Mouse (Mus musculus): ENCODE measurements around the gene Atp2b1. TPM values are rescaled to one million over a fixed set of nuclear protein-coding genes. Genes with fewer than 3 reads are reported as not detected.
A peak's percentile ranks its signal among the peaks of the same experiment; 100 is the strongest.

Gene Atp2b1
- total and polyA plus RNA-seq, 3 experiments: 3.1 to 49.3 (median 41.6) TPM

DNA sequence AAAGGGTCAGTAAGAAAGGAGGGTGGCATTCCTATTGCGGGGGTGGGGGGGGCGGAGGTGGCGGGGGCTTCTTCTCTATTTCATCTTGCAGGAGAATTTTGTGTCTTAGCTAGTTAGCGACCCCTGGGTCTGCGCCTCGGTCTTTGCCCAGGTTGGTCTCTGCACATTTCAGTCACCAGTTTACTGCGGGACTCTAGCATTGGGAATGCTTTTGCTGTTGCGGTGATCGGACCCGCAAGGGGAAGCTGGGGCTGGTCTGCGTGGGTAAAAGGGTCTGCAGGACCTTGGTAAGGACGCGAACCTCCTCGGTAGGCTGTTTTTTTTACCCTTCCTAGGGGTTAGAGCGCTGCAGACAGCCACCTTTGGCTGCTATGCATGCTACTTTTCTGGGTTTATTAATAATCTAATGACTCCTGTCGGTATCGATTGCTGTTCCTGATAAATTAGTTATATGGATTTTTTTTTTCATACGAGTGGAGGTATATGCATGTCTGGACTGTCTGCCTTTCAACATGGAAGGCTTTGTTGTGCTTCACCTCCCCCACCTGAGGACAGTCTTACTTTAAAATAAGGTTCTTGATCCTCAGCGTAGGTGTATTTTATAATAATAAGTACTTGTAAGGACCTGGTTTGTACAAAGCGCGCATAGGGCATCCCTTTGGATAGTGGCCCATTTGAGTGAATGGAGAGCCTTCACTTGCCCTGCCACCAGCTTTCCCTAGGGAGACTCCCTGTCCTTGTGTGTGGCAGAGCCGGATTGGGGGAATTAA lies 2.0 kb downstream of the Atp2b1 start:
- DNase-seq: peak; percentile 25

GRCm38 (mm10) chr10:98916781-98917340 lies 2.7 kb downstream of the Atp2b1 start:
- DNase-seq: no peak

DNA sequence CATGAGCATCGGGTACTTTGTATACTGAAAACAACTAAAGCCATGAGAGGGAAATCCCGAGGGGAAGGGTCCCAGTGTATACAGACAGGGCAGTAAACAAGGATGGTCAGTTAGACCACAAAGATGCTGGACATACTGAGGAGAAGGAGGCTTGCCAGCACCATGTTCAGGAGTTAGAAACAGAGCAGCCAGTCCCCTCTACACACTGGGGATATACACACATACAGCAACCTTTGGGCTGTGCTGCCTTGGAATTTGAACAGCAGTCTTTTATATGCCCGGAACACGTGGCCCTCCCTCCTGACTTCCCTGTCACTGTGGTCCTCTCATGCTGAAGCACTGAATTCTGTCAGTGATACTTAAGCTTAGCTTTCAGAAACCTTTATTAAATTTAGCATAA lies 10.9 kb downstream of the Atp2b1 start:
- no peak for DNase-seq

DNA sequence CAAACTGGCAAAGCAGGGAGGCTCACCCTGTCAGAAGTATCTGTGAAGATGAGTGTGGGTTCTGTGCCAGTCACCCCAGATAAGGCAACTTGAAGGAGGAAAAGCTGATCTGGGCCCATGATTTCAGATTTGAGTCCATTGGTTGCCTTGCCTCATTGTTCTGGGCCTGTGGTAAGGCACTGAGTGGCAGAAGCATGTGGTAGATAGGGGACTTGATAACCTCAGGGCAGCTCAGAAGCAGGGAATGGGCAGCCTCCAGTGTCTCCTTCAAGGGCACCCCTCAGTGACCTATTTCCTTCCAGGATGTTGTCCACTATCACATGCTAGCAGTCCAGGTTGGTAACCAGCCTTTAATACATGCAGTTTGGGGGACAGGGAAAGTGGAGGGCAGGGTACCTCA lies 12.8 kb downstream of the Atp2b1 start:
- no peak for DNase-seq

DNA sequence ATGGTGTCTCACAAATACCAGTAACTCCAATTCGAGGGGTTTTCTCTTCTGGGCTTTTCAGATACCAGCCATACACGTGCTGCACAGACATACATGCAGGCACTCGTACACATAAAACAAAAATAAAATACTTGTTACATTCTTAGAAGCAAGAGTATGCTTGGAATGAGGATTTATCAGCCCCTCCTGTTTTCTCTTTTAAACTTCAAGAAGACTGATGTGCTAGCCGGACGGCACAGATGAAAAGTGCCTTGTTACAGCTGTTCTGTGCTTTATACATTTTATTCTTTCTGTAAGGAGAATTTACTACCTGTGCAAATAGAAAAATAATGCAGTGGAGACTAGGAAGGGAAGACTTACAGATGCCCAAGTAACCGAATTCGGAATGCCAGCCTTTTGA lies 15.2 kb downstream of the Atp2b1 start:
- DNase-seq: no peak

GRCm38 (mm10) chr10:98930143-98930542 lies 15.9 kb downstream of the Atp2b1 start:
- no peak for DNase-seq

DNA sequence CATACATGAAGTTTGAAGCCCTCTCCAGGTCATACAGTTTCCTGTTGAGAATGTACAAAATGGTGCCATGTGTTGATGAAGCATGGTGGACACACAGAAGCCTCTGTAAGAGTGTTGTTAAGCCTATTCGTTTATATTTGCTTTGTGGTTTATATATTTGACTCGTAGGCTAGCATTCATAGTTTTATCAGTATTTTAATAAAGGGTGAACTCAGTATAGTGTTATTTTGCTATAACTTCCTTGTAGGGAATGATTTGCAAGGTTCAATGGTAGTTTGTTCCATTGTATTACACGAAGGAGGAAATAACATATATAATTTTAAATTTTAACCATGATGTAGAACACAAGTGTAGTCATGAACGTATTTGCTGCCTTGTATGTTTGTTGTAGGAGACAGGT lies 25.9 kb downstream of the Atp2b1 start:
- no peak for DNase-seq

DNA sequence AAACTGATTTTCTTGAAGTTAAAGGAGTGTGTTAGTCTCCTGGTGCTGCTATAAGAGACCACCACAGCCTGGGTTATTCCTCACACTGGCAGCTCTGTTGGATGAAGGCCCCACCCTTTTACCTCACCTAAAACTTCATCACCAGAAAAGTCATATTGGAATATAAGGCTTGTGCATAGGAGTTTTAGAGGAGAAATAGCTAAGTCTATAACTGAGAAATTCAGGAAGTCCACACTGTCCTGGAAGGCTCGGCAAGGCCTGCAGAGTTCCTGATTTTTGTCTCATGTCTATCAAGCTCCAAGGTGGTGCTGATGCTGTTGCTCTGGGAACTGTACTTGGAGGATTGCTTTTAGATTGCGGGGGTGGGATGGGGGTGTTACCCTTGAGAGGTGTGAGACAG lies 26.6 kb downstream of the Atp2b1 start:
- no peak for DNase-seq

DNA sequence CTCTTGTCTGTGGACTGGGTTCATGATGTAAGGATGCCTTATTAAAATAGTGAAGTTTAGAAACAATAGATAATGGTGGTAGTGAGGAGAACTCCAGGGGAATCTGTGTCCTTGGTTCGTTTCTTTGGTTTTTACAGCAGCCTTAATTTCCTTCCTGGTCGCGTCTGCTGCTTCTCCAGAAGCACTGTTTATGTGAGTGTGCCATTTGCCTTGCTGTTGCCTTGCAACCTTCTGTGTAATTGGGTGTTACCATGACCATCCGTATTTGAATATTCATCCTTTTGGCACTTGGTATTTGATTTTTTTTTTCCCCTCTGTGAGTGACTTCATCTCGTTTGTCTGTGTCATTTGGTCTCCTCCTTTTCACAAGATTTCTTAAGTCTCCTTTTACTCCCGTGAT lies 27.8 kb downstream of the Atp2b1 start:
- DNase-seq: no peak

GRCm38 (mm10) chr10:98942999-98943398 lies 28.8 kb downstream of the Atp2b1 start:
- no peak for DNase-seq

DNA sequence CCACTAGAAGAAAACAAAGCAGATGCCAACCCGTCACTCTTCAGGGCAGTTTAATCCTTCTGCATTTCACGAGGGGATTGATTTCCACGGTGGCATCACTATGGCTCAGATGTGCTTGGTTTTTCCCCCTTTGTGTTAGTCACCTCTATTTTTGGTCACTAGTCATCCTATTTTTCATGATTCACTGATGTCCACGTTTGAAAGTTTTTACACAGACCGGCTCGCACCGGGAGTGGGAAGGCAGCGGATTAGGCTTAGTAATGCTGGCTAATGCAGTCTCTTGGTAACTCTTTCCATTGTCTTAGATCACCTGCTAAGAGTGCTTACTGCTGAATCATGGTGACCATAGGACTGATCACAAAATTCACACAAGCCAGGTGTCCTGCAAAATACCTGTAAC lies 29.7 kb downstream of the Atp2b1 start:
- no peak for DNase-seq

- DNase-seq: no peak
These were observed 32.0 kb downstream of the Atp2b1 start for GRCm38 (mm10) chr10:98946031-98946791.

DNA sequence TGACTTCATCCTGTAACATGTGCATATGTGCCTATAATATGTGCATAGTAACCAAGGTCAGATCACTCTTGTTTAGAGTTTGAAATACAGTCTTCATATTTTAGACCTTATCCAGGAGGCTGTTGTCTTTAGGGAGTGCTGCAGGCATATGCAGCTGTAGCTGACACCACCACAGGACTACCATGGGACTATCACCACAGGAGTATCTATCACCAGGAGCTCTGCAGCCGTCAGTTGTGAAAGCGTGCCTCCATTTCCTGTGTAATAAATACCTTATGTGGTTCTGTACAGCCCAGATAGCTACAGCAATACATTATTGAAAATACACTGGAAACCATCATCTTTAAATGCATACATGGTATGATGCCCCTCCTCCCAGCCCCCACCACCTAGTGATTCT lies 33.0 kb downstream of the Atp2b1 start:
- no peak for DNase-seq

GRCm38 (mm10) chr10:98948096-98948495 lies 33.9 kb downstream of the Atp2b1 start:
- DNase-seq: no peak

GRCm38 (mm10) chr10:98949750-98950149 lies 35.5 kb downstream of the Atp2b1 start:
- no peak for DNase-seq

GRCm38 (mm10) chr10:98951286-98952270 lies 37.4 kb downstream of the Atp2b1 start:
- no peak for DNase-seq

DNA sequence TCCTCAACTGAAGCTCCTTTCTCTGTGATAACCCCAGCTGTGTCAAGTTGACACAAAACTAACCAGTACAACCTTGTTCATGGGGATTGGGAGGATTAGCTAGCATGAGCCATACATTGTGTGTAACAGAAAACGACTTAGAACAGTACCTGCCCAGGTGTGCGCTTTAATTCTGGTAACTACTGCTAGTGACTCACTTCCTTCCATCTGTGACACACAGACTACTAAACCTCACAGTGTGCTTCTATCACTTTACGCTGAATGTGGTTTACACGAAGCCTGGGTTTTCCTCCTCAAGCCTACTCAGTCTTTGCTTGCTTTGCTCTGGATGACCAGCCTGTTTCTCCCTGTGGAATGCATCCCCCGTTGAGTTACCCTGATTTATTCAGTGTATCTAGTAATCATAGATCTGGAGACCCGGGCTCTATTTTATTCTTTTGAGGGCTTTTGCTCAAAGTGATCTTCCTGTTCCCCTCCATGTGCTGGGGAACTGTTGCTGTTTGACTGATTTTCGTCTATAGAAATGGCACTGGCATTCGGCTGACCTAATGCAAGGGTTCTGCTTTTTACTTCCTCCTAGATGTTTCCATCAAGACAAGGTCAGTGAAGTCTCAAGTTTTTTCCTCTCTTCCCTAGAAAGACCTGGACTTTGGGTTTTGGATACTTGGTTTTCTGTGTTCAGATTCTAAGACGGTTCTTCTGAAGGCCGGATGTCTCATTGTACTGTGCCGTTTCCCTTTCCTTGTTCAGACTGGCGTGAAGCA lies 40.2 kb downstream of the Atp2b1 start:
- no peak for DNase-seq

- DNase-seq: no peak
These were observed 41.9 kb downstream of the Atp2b1 start for GRCm38 (mm10) chr10:98956124-98956523.

GRCm38 (mm10) chr10:98958752-98959151 lies 44.5 kb downstream of the Atp2b1 start:
- DNase-seq: no peak

DNA sequence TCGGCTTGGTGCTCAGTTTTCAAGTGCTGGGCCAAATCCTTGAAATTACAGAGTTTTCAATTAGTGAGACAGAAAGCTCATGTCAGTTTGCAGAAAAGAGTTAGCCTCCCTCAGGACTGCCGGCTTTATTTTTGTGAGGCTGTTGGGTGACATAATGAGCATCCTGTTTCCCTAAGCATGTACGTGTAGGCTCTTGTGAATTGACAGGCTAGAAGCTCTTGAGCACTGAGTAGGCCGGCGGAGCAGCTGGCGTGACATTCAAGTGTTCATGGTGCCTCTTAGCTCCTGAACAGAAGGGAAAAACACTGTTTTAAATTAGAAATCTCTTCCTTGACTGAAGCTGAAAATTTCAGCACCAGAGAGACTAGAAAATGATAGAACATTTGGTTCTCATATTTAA lies 45.2 kb downstream of the Atp2b1 start:
- DNase-seq: no peak

GRCm38 (mm10) chr10:98960911-98961310 lies 46.7 kb downstream of the Atp2b1 start:
- DNase-seq: no peak

All from adrenal gland, adult 2 months (tissue).